Mouse (Mus musculus): ENCODE measurements at regions not wholly inside any gene's neighbourhood (a gene's known extent, or its start where the extent isn't known, plus 50 kb on each side); places are given as distances from the start of the nearest gene placed in this dataset.

- TF ChIP-seq EP300 (IDR thresholded peaks at IDR 0.05; ENCODE audit: insufficient read depth, low read depth, low read length) (no peak), CTCF (IDR thresholded peaks at IDR 0.05) (no peak)
Measured at GRCm38 (mm10) chr1:105462695-105463094, 106.2 kb upstream of the Rnf152 start.
